Mouse (Mus musculus): ENCODE data around the gene Psme1. TPM values are rescaled to one million over a fixed set of nuclear protein-coding genes. Genes with fewer than 3 reads are reported as not detected.

Psme1 gene
- polyA plus RNA-seq, 1 experiment from 2014 or later: 167 TPM

- Histone ChIP-seq H3K27me3 (no peaks in the 10 kb centered on the region), H3K27ac (replicated peaks) (no peak overlapping the region), H3K9me3 (no peaks in the 10 kb centered on the region), H3K4me3 (no peak overlapping the region), H3K4me2 (no peak overlapping the region), H3K9ac (no peak overlapping the region), H3K4me1 (replicated peaks) (peaks cover 20% of the 10 kb centered on the region), H3K36me3 (peaks cover 16% of the 10 kb centered on the region)
- 88% methylated on average over 16 of the region's 16 CpGs for WGBS
- ATAC-seq (ENCODE audit: low read depth): no peak
Observed at GRCm38 (mm10) chr14:55576376-55576775, 1.5 kb upstream of the Psme1 start.

- no peaks in the 10 kb centered on the region for H3K9me3 ChIP-seq
- H3K4me3 ChIP-seq: peak overlapping the region; percentile 72
- H3K27me3 ChIP-seq: no peaks in the 10 kb centered on the region
- WGBS: 34% methylated on average over 6 of the region's 6 CpGs
- peak overlapping the region; percentile 82 for H3K4me2 ChIP-seq
- H3K9ac ChIP-seq: peak overlapping the region; percentile 93
- H3K36me3 ChIP-seq: peaks cover 25% of the 10 kb centered on the region
- H3K27ac ChIP-seq (replicated peaks): peak overlapping the region; percentile 86
- peak; percentile 42 for ATAC-seq (ENCODE audit: low read depth)
- H3K4me1 ChIP-seq (replicated peaks): peaks cover 20% of the 10 kb centered on the region
Observed at GRCm38 (mm10) chr14:55578668-55579269, 846 bp downstream of the Psme1 start.

DNA sequence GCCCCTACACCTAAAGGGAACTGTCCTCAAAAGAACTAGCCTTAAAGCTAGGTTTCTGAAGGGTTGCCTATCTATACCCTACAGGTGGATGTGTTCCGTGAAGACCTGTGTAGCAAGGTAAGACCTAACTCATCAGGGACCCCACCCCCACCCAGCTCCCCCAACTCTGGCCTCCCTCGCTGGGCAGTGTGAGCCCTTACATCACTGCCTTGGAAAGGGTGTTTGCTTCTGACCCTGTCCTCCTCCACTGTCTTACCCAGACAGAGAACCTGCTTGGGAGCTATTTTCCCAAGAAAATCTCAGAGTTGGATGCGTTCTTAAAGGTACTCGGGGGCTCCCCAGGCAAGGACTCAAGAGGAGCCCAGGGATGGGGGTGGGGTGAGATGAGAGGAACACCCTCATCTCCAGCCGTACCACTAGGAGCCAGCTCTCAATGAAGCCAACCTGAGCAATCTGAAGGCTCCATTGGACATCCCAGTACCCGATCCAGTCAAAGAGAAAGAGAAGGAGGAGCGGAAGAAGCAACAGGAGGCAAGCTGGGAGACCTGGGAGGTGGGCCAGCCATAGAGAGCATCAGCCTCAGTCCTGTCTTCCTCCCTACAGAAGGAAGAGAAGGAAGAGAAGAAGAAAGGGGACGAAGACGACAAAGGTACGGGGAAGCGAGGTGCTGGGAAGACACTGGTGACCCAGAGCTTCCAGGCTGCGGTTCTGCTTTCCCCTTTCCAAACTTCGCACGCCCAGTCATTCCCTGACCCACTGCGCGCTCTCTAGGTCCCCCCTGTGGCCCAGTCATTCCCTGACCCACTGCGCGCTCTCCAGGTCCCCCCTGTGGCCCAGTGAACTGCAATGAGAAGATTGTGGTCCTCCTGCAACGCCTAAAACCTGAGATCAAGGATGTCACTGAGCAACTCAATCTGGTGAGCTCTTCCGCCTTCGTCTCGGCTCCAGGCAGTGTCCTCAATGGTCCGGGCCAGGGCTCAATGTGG, 1.9 kb downstream of the Psme1 start:
- H3K4me1 ChIP-seq (replicated peaks): peaks cover 26% of the 10 kb centered on the region
- H3K36me3 ChIP-seq: peaks cover 25% of the 10 kb centered on the region
- H3K4me2 ChIP-seq: 0 out of 2 replicates have a peak overlapping the region, but pooled peaks have one; percentile 82
- no peaks in the 10 kb centered on the region for H3K9me3 ChIP-seq
- no peak overlapping the region for H3K27ac ChIP-seq (replicated peaks)
- no peak overlapping the region for H3K4me3 ChIP-seq
- no peak overlapping the region for H3K9ac ChIP-seq
- 89% methylated on average over 23 of the region's 23 CpGs for WGBS
- no peaks in the 10 kb centered on the region for H3K27me3 ChIP-seq
- no peak for ATAC-seq (ENCODE audit: low read depth)

DNA sequence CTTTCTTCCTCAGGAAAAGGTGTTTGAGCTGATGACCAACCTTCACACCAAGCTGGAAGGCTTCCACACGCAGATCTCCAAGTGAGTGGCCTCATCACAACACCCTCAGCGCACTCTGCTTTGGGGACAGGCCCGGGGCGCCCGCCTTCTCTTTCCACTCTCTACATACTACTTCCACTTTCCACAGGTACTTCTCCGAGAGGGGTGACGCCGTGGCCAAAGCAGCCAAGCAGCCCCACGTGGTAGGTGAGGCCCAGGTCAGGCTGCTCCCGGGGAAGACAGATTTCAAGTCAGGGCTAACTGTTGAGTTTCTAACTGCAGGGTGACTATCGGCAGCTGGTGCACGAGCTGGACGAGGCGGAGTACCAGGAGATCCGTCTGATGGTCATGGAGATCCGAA, 2.8 kb downstream of the Psme1 start:
- H3K4me1 ChIP-seq (replicated peaks): peaks cover 35% of the 10 kb centered on the region
- H3K36me3 ChIP-seq: peaks cover 25% of the 10 kb centered on the region
- WGBS: 95% methylated on average over 16 of the region's 16 CpGs
- no peak overlapping the region for H3K4me2 ChIP-seq
- no peak overlapping the region for H3K27ac ChIP-seq (replicated peaks)
- H3K27me3 ChIP-seq: no peaks in the 10 kb centered on the region
- H3K4me3 ChIP-seq: no peak overlapping the region
- H3K9me3 ChIP-seq: no peaks in the 10 kb centered on the region
- no peak overlapping the region for H3K9ac ChIP-seq
- no peak for ATAC-seq (ENCODE audit: low read depth)

DNA sequence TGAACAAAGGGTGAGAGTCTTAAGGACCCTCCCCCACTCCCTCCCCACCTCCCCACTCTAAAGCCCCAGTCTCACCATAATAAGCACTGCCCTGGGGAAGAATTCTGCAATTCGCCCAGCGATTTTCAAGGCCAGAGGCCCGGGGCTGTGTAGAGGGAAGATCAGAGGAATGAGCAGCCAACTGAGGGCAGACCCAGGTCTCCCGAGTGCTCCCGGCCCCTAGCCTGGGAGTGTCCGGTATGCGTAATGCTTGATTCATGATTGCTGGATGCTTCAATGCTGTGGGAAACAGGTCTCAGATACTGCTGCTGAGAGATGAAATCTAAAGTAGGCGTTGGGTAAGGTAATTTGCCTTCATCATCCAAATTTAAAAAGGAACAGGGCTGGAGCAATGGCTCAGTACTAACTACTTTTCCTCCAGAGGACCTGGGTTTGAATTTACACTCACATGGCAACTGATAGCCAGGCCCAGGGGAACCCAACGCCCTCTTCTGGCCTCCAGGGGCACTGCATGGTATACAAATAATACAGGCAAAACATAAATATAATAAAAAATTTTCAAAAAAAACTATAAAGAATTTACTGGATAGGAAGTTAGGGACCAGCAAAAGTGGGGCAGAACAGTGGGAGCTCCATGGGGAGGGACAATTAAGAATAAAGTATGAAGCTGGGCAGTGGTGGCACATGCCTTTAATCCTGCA, 4.2 kb downstream of the Psme1 start:
- H3K4me2 ChIP-seq: no peak overlapping the region
- ATAC-seq (ENCODE audit: low read depth): no peak
- 77% methylated on average over 9 of the region's 9 CpGs for WGBS
- peaks cover 27% of the 10 kb centered on the region for H3K36me3 ChIP-seq
- H3K27me3 ChIP-seq: no peaks in the 10 kb centered on the region
- H3K4me1 ChIP-seq (replicated peaks): peaks cover 35% of the 10 kb centered on the region
- H3K9me3 ChIP-seq: no peaks in the 10 kb centered on the region
- no peak overlapping the region for H3K27ac ChIP-seq (replicated peaks)
- H3K4me3 ChIP-seq: no peak overlapping the region
- H3K9ac ChIP-seq: no peak overlapping the region

DNA sequence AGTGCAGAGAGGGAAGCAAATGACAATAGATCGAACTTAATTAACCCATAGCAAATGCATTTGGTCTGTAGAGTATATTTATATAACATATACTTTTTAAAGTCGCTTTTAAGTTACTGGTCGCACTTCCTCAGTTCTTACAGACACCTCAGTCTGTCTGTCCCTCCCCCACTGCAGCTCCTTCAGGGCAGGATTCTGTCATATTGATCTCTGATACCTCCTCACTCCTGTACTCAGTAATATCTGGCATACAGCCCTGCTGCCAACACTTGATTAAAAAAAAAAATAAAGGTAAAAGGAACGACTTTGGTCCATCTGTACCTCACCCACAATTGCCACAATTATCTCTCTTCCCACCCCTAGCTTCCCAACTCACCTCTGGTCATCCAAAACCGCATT, 6.4 kb downstream of the Psme1 start:
- peak overlapping the region; percentile 79 for H3K9ac ChIP-seq
- H3K27me3 ChIP-seq: no peaks in the 10 kb centered on the region
- peaks cover 41% of the 10 kb centered on the region for H3K36me3 ChIP-seq
- no peaks in the 10 kb centered on the region for H3K9me3 ChIP-seq
- WGBS: 37% methylated on average over 5 of the region's 5 CpGs
- H3K4me3 ChIP-seq: peak overlapping the region; percentile 48
- peak overlapping the region; percentile 66 for H3K4me2 ChIP-seq
- peaks cover 26% of the 10 kb centered on the region for H3K4me1 ChIP-seq (replicated peaks)
- ATAC-seq (ENCODE audit: low read depth): no peak; the same call in 1 of the 2 replicates
- H3K27ac ChIP-seq (replicated peaks): 0 out of 2 replicates have a peak overlapping the region, but pooled peaks have one; percentile 52

DNA sequence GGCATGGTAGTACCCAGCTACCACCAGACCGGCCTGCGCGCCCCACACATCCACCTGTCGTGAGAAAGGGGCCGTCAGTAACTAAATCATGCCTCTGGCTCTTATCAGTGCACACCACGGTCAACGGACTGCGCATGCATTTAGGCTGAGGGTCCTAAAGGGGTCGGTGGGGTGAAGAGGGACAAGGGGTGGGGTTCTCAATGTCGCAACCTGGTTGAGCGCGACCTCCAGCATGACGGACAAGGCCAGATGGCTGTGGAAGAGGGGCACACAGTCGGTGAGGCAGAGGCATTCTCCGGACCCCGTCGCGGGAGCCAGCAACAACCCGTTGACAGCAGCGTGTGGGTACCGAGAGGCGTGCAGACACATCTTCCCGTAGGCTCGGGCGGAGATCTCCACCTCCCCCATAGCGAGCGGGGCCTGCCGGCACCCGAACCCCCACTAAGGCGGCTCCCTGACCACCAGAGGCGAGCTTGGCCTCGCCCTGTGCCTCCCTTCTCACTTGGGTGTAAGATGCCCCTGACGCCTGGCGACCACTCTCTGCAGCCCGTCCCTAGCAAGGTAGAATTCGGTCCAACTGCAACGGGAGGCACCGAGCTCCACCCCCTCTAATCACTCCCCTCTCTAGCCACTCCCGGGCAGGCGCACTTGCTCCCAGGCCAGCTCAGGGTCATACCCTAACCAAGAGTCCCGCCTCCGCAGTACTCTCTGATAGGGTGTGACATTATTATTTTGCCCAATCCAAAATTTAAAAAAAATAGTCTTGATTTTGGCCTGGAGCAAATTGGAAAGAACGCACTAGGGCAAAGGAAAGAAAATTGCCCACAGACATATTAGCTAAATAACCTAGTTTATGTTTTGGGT, 7.0 kb downstream of the Psme1 start, which contains the start of gene Emc9:
Gene Emc9 (minus strand): TSS at position 601 of the 864 bp plus-strand sequence.
- peak; percentile 68 for ATAC-seq (ENCODE audit: low read depth)
- Histone ChIP-seq H3K36me3 (peaks cover 40% of the 10 kb centered on the region), H3K4me3 (peak within 1 kb of the TSS; percentile 48), H3K9ac (peak within 1 kb of the TSS; percentile 79), H3K4me2 (peak within 1 kb of the TSS; percentile 66), H3K27ac (replicated peaks) (peak within 1 kb of the TSS; percentile 52; the same call in 1 of the 2 replicates), H3K4me1 (replicated peaks) (peaks cover 26% of the 10 kb centered on the region), H3K9me3 (no peaks in the 10 kb centered on the region), H3K27me3 (no peaks in the 10 kb centered on the region)
- whole genome bisulfite sequencing: 2% methylated on average over 43 of the region's 43 CpGs

- 66% methylated on average over 6 of the region's 6 CpGs for WGBS
- Histone ChIP-seq H3K36me3 (peaks cover 33% of the 10 kb centered on the region), H3K4me2 (peak overlapping the region; percentile 66), H3K9ac (no peak overlapping the region; the same call in 1 of the 2 replicates), H3K27me3 (no peaks in the 10 kb centered on the region), H3K4me1 (replicated peaks) (peaks cover 32% of the 10 kb centered on the region), H3K4me3 (peak overlapping the region; percentile 48; the same call in 1 of the 2 replicates), H3K27ac (replicated peaks) (no peak overlapping the region), H3K9me3 (no peaks in the 10 kb centered on the region)
- no peak for ATAC-seq (ENCODE audit: low read depth)
Observed at GRCm38 (mm10) chr14:55585566-55585960, 7.6 kb downstream of the Psme1 start.

DNA sequence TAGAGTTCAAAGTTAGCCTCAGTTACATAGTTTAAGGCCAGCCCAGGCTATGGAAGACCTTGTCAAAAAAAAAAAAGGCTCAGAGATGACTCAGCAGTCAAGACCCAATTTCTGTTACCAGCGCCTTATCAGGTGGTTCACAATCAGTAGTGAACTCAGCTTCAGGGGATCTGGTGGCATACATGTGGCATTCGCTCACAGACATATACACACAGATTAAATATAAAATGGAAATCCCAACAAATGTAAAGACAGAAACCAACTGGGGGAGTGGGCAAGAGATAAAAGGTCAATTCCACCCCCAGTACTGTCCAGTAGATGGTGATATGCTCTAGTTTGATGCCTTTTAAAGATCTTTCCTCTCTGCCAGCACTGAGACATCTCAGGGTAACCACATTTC, 8.2 kb downstream of the Psme1 start:
- H3K4me3 ChIP-seq: no peak overlapping the region
- H3K4me2 ChIP-seq: no peak overlapping the region
- H3K27ac ChIP-seq (replicated peaks): no peak overlapping the region
- no peak overlapping the region for H3K9ac ChIP-seq
- WGBS: 92% methylated on average over 2 of the region's 2 CpGs
- no peaks in the 10 kb centered on the region for H3K27me3 ChIP-seq
- H3K4me1 ChIP-seq (replicated peaks): peaks cover 32% of the 10 kb centered on the region
- no peak for ATAC-seq (ENCODE audit: low read depth)
- H3K9me3 ChIP-seq: no peaks in the 10 kb centered on the region
- H3K36me3 ChIP-seq: peaks cover 28% of the 10 kb centered on the region

GRCm38 (mm10) chr14:55589271-55589670, 11.3 kb downstream of the Psme1 start:
- no peak for ATAC-seq (ENCODE audit: low read depth)
- H3K4me1 ChIP-seq (replicated peaks): peaks cover 52% of the 10 kb centered on the region
- no peak overlapping the region for H3K27ac ChIP-seq (replicated peaks)
- no peaks in the 10 kb centered on the region for H3K9me3 ChIP-seq
- H3K36me3 ChIP-seq: peaks cover 22% of the 10 kb centered on the region
- no peak overlapping the region for H3K4me3 ChIP-seq
- H3K4me2 ChIP-seq: no peak overlapping the region
- no peaks in the 10 kb centered on the region for H3K27me3 ChIP-seq
- no peak overlapping the region for H3K9ac ChIP-seq
- WGBS: 90% methylated on average over 5 of the region's 5 CpGs

All from neural tube, embryonic 13.5 days (tissue).